Mouse (Mus musculus): ENCODE measurements around the gene Nhlrc4. TPM values are rescaled to one million over a fixed set of nuclear protein-coding genes. Genes with fewer than 3 reads are reported as not detected.
A peak's percentile ranks its signal among the peaks of the same experiment; 100 is the strongest.

Nhlrc4 gene
- total and polyA plus RNA-seq, 3 experiments: 0.10 to 2.8 (median 0.30) TPM

GRCm38 (mm10) chr17:25900193-25900592 is 44.6 kb downstream of the Nhlrc4 start:
- 95% methylated on average over 1 of the region's 1 CpGs for WGBS
- no peak for DNase-seq
- H3K27me3 ChIP-seq (ENCODE audit: control insufficient read depth, insufficient read depth, low read length): no peaks in the 10 kb centered on the region
- 0 out of 2 replicates have a peak, but pooled peaks have one; percentile 6 for TF ChIP-seq CTCF (IDR thresholded peaks at IDR 0.05)
- TF ChIP-seq POLR2A (IDR thresholded peaks at IDR 0.05; ENCODE audit: insufficient read depth, low read depth, low read length): no peak
- TF ChIP-seq EP300 (IDR thresholded peaks at IDR 0.05; ENCODE audit: insufficient read depth, low read depth, low read length): no peak
- no peak overlapping the region for H3K4me3 ChIP-seq
- H3K79me2 ChIP-seq (replicated peaks; ENCODE audit: control insufficient read depth, insufficient read depth, low read length): peaks cover 5% of the 10 kb centered on the region
- H3K36me3 ChIP-seq (ENCODE audit: control insufficient read depth, insufficient read depth, low read length): no peaks in the 10 kb centered on the region
- no peaks in the 10 kb centered on the region for H3K4me1 ChIP-seq (ENCODE audit: control insufficient read depth, insufficient read depth, low read length)
- intact Hi-C loops (cut with DNase I): no loop called here
- no peak overlapping the region for H3K9ac ChIP-seq (ENCODE audit: low read depth, low read length)
- no peak overlapping the region for H3K27ac ChIP-seq

- intact Hi-C loops (cut with DNase I): loop anchor here (2.0 kb wide), 1 partner anchor 23 kb away; the partner anchor contains the start of gene Rab40c
- Histone ChIP-seq H3K27ac (no peak overlapping the region), H3K27me3 (ENCODE audit: control insufficient read depth, insufficient read depth, low read length) (no peaks in the 10 kb centered on the region), H3K4me3 (no peak overlapping the region), H3K79me2 (replicated peaks; ENCODE audit: control insufficient read depth, insufficient read depth, low read length) (no peaks in the 10 kb centered on the region; the same call in 1 of the 2 replicates), H3K9ac (ENCODE audit: low read depth, low read length) (no peak overlapping the region), H3K4me1 (ENCODE audit: control insufficient read depth, insufficient read depth, low read length) (peaks cover 1% of the 10 kb centered on the region; the same call in 1 of the 2 replicates), H3K36me3 (ENCODE audit: control insufficient read depth, insufficient read depth, low read length) (no peaks in the 10 kb centered on the region)
- WGBS: 85% methylated on average over 12 of the region's 12 CpGs
- TF ChIP-seq POLR2A (IDR thresholded peaks at IDR 0.05; ENCODE audit: insufficient read depth, low read depth, low read length) (no peak), CTCF (IDR thresholded peaks at IDR 0.05) (no peak), EP300 (IDR thresholded peaks at IDR 0.05; ENCODE audit: insufficient read depth, low read depth, low read length) (no peak)
- DNase-seq: no peak
These were observed 48.9 kb downstream of the Nhlrc4 start for GRCm38 (mm10) chr17:25895891-25896290.

- intact Hi-C loops (cut with DNase I): loop anchor here (2.0 kb wide), 1 partner anchor 23 kb away; the partner anchor contains the start of gene Rab40c
- no peaks in the 10 kb centered on the region for H3K36me3 ChIP-seq (ENCODE audit: control insufficient read depth, insufficient read depth, low read length)
- no peaks in the 10 kb centered on the region for H3K27me3 ChIP-seq (ENCODE audit: control insufficient read depth, insufficient read depth, low read length)
- no peak overlapping the region for H3K27ac ChIP-seq
- no peak overlapping the region for H3K9ac ChIP-seq (ENCODE audit: low read depth, low read length)
- H3K4me3 ChIP-seq: no peak overlapping the region
- no peaks in the 10 kb centered on the region; the same call in 1 of the 2 replicates for H3K79me2 ChIP-seq (replicated peaks; ENCODE audit: control insufficient read depth, insufficient read depth, low read length)
- DNase-seq: no peak
- 42% methylated on average over 2 of the region's 2 CpGs for WGBS
- TF ChIP-seq POLR2A (IDR thresholded peaks at IDR 0.05; ENCODE audit: insufficient read depth, low read depth, low read length) (no peak), CTCF (IDR thresholded peaks at IDR 0.05) (peak; percentile 42)
- H3K4me1 ChIP-seq (ENCODE audit: control insufficient read depth, insufficient read depth, low read length): peaks cover 1% of the 10 kb centered on the region; the same call in 1 of the 2 replicates
These were observed 49.3 kb downstream of the Nhlrc4 start for GRCm38 (mm10) chr17:25895415-25895814.

- Histone ChIP-seq H3K9ac (ENCODE audit: low read depth, low read length) (no peak overlapping the region), H3K4me1 (ENCODE audit: control insufficient read depth, insufficient read depth, low read length) (peaks cover 1% of the 10 kb centered on the region; the same call in 1 of the 2 replicates), H3K27me3 (ENCODE audit: control insufficient read depth, insufficient read depth, low read length) (no peaks in the 10 kb centered on the region), H3K79me2 (replicated peaks; ENCODE audit: control insufficient read depth, insufficient read depth, low read length) (no peaks in the 10 kb centered on the region; the same call in 1 of the 2 replicates), H3K27ac (no peak overlapping the region), H3K4me3 (no peak overlapping the region), H3K36me3 (ENCODE audit: control insufficient read depth, insufficient read depth, low read length) (no peaks in the 10 kb centered on the region)
- TF ChIP-seq CTCF (IDR thresholded peaks at IDR 0.05) (no peak; the same call in 1 of the 2 replicates), POLR2A (IDR thresholded peaks at IDR 0.05; ENCODE audit: insufficient read depth, low read depth, low read length) (no peak), EP300 (IDR thresholded peaks at IDR 0.05; ENCODE audit: insufficient read depth, low read depth, low read length) (peak; percentile 97)
- intact Hi-C loops (cut with DNase I): loop anchor here (1.0 to 5.0 kb wide), 5 partner anchors 25 to 198 kb away; partner anchors contain the start of genes Capn15, Decr2, Nhlrc4 and Pigq
- peak; percentile 71 to 75 for DNase-seq
- 27% methylated on average over 2 of the region's 2 CpGs for WGBS
These were observed 50.7 kb downstream of the Nhlrc4 start for GRCm38 (mm10) chr17:25893975-25894617.

Other genes with a start within 250 kb of the Nhlrc4 start
Only the 30 nearest of the 32 such genes appear.
- gene Rpusd1, start 217.3 kb downstream of the Nhlrc4 start, total RNA-seq (2021): 1 to 10 TPM; 4.2 to 5.1 TPM
- 18.0 and 18.3 TPM in 2 replicates for gene Rpusd1, start 217.3 kb downstream of the Nhlrc4 start, polyA plus RNA-seq (2012; rRNA removed)
- gene Mslnl, start 208.9 kb downstream of the Nhlrc4 start, total RNA-seq (2021): not detected
- 0.10 and 0.26 TPM in 2 replicates for gene Mslnl, start 208.9 kb downstream of the Nhlrc4 start, polyA plus RNA-seq (2012; rRNA removed)
- 10 to 100 TPM; 13.2 to 16.6 TPM for gene Msln, start 190.6 kb downstream of the Nhlrc4 start, total RNA-seq (2021)
- 24.7 and 25.6 TPM in 2 replicates for gene Msln, start 190.6 kb downstream of the Nhlrc4 start, polyA plus RNA-seq (2012; rRNA removed)
- 10 to 100 TPM; 42.1 to 45.1 TPM for gene Narfl, start 171.2 kb downstream of the Nhlrc4 start, total RNA-seq (2021)
- gene Narfl, start 171.2 kb downstream of the Nhlrc4 start, polyA plus RNA-seq (2012; rRNA removed): 36.4 and 52.6 TPM in 2 replicates
- 1 to 10 TPM; 6.4 to 7.7 TPM for gene Haghl, start 159.3 kb downstream of the Nhlrc4 start, total RNA-seq (2021)
- 19.5 and 23.4 TPM in 2 replicates for gene Haghl, start 159.3 kb downstream of the Nhlrc4 start, polyA plus RNA-seq (2012; rRNA removed)
- not detected for gene Ccdc78, start 158.4 kb downstream of the Nhlrc4 start, total RNA-seq (2021)
- gene Ccdc78, start 158.4 kb downstream of the Nhlrc4 start, polyA plus RNA-seq (2012; rRNA removed): 1.1 TPM in 1 of 2 replicates, not detected in the other
- gene Fam173a, start 152.1 kb downstream of the Nhlrc4 start, total RNA-seq (2021): 10 to 100 TPM; 30.8 to 38.3 TPM
- gene Fam173a, start 152.1 kb downstream of the Nhlrc4 start, polyA plus RNA-seq (2012; rRNA removed): 49.7 and 63.6 TPM in 2 replicates
- gene AC134908.4, start 149.3 kb downstream of the Nhlrc4 start, total RNA-seq (2021): not detected
- not detected in 2 replicates for gene AC134908.4, start 149.3 kb downstream of the Nhlrc4 start, polyA plus RNA-seq (2012; rRNA removed)
- 10 to 100 TPM; 49.0 to 54.6 TPM for gene Metrn, start 147.8 kb downstream of the Nhlrc4 start, total RNA-seq (2021)
- 43.3 and 47.9 TPM in 2 replicates for gene Metrn, start 147.8 kb downstream of the Nhlrc4 start, polyA plus RNA-seq (2012; rRNA removed)
- gene Fbxl16, start 135.9 kb downstream of the Nhlrc4 start, total RNA-seq (2021): 1 to 10 TPM; 1.1 to 1.4 TPM
- 2.3 and 3.2 TPM in 2 replicates for gene Fbxl16, start 135.9 kb downstream of the Nhlrc4 start, polyA plus RNA-seq (2012; rRNA removed)
- gene Wdr24, start 121.3 kb downstream of the Nhlrc4 start, total RNA-seq (2021): 10 to 100 TPM; 11.0 to 11.1 TPM
- 20.4 and 22.9 TPM in 2 replicates for gene Wdr24, start 121.3 kb downstream of the Nhlrc4 start, polyA plus RNA-seq (2012; rRNA removed)
- gene Jmjd8, start 116.1 kb downstream of the Nhlrc4 start, total RNA-seq (2021): 10 to 100 TPM; 32.7 to 36.9 TPM
- 47.2 and 48.9 TPM in 2 replicates for gene Jmjd8, start 116.1 kb downstream of the Nhlrc4 start, polyA plus RNA-seq (2012; rRNA removed)
- 100 to 1,000 TPM; 105 to 129 TPM for gene Stub1, start 111.6 kb downstream of the Nhlrc4 start, total RNA-seq (2021)
- 147 and 174 TPM in 2 replicates for gene Stub1, start 111.6 kb downstream of the Nhlrc4 start, polyA plus RNA-seq (2012; rRNA removed)
- under 1 TPM; 0.55 to 0.82 TPM for gene Rhbdl1, start 107.7 kb downstream of the Nhlrc4 start, total RNA-seq (2021)
- 3.8 and 4.9 TPM in 2 replicates for gene Rhbdl1, start 107.7 kb downstream of the Nhlrc4 start, polyA plus RNA-seq (2012; rRNA removed)
- 1 to 10 TPM; 2.4 to 2.9 TPM for gene Gm20683, start 103.2 kb downstream of the Nhlrc4 start, total RNA-seq (2021)
- 13.9 and 21.6 TPM in 2 replicates for gene Gm20683, start 103.2 kb downstream of the Nhlrc4 start, polyA plus RNA-seq (2012; rRNA removed)
- 100 to 1,000 TPM; 120 to 139 TPM for gene Rhot2, start 100.1 kb downstream of the Nhlrc4 start, total RNA-seq (2021)
- 209 and 257 TPM in 2 replicates for gene Rhot2, start 100.1 kb downstream of the Nhlrc4 start, polyA plus RNA-seq (2012; rRNA removed)
- gene Wdr90, start 83.5 kb downstream of the Nhlrc4 start, total RNA-seq (2021): 1 to 10 TPM; 1.2 to 1.3 TPM
- 8.0 and 8.5 TPM in 2 replicates for gene Wdr90, start 83.5 kb downstream of the Nhlrc4 start, polyA plus RNA-seq (2012; rRNA removed)
- 100 to 1,000 TPM; 234 to 288 TPM for gene Mcrip2, start 76.2 kb downstream of the Nhlrc4 start, total RNA-seq (2021)
- gene Mcrip2, start 76.2 kb downstream of the Nhlrc4 start, polyA plus RNA-seq (2012; rRNA removed): 189 and 254 TPM in 2 replicates
- gene Mettl26, start 69.9 kb downstream of the Nhlrc4 start, total RNA-seq (2021): 10 to 100 TPM; 12.7 TPM
- 24.8 and 30.5 TPM in 2 replicates for gene Mettl26, start 69.9 kb downstream of the Nhlrc4 start, polyA plus RNA-seq (2012; rRNA removed)
- gene Wfikkn1, start 64.1 kb downstream of the Nhlrc4 start, total RNA-seq (2021): under 1 TPM; 0.50 to 0.82 TPM
- 0.29 and 0.44 TPM in 2 replicates for gene Wfikkn1, start 64.1 kb downstream of the Nhlrc4 start, polyA plus RNA-seq (2012; rRNA removed)
- gene Rab40c, start 25.2 kb downstream of the Nhlrc4 start, total RNA-seq (2021): 10 to 100 TPM; 15.2 to 17.6 TPM
- 20.5 and 33.8 TPM in 2 replicates for gene Rab40c, start 25.2 kb downstream of the Nhlrc4 start, polyA plus RNA-seq (2012; rRNA removed)
- gene Pigq, start within 50 bp of the Nhlrc4 start, total RNA-seq (2021): 10 to 100 TPM; 40.8 to 48.7 TPM
- gene Pigq, start within 50 bp of the Nhlrc4 start, polyA plus RNA-seq (2012; rRNA removed): 74.7 and 115 TPM in 2 replicates
- gene A930017K11Rik, start 7.6 kb upstream of the Nhlrc4 start, total RNA-seq (2021): under 1 TPM; 0.27 to 0.37 TPM
- gene A930017K11Rik, start 7.6 kb upstream of the Nhlrc4 start, polyA plus RNA-seq (2012; rRNA removed): 0.44 and 0.61 TPM in 2 replicates
- gene Capn15, start 40.8 kb upstream of the Nhlrc4 start, total RNA-seq (2021): 1 to 10 TPM; 6.1 to 7.4 TPM
- gene Capn15, start 40.8 kb upstream of the Nhlrc4 start, polyA plus RNA-seq (2012; rRNA removed): 15.1 and 15.5 TPM in 2 replicates
- 10 to 100 TPM; 29.7 to 30.5 TPM for gene Rab11fip3, start 124.6 kb upstream of the Nhlrc4 start, total RNA-seq (2021)
- 29.3 and 33.1 TPM in 2 replicates for gene Rab11fip3, start 124.6 kb upstream of the Nhlrc4 start, polyA plus RNA-seq (2012; rRNA removed)
- 1 to 10 TPM; 9.2 to 9.5 TPM for gene Decr2, start 145.4 kb upstream of the Nhlrc4 start, total RNA-seq (2021)
- 13.9 and 23.3 TPM in 2 replicates for gene Decr2, start 145.4 kb upstream of the Nhlrc4 start, polyA plus RNA-seq (2012; rRNA removed)
- gene Nme4, start 150.6 kb upstream of the Nhlrc4 start, total RNA-seq (2021): 1 to 10 TPM; 3.7 to 4.4 TPM
- 13.8 and 21.4 TPM in 2 replicates for gene Nme4, start 150.6 kb upstream of the Nhlrc4 start, polyA plus RNA-seq (2012; rRNA removed)
- gene Tmem8, start 168.3 kb upstream of the Nhlrc4 start, total RNA-seq (2021): 1 to 10 TPM; 3.8 to 5.3 TPM
- 10.5 and 11.6 TPM in 2 replicates for gene Tmem8, start 168.3 kb upstream of the Nhlrc4 start, polyA plus RNA-seq (2012; rRNA removed)
- gene Mrpl28, start 178.5 kb upstream of the Nhlrc4 start, total RNA-seq (2021): 100 to 1,000 TPM; 131 to 154 TPM
- gene Mrpl28, start 178.5 kb upstream of the Nhlrc4 start, polyA plus RNA-seq (2012; rRNA removed): 131 and 156 TPM in 2 replicates
- 10 to 100 TPM; 16.5 to 18.2 TPM for gene Axin1, start 193.7 kb upstream of the Nhlrc4 start, total RNA-seq (2021)
- gene Axin1, start 193.7 kb upstream of the Nhlrc4 start, polyA plus RNA-seq (2012; rRNA removed): 7.6 and 9.1 TPM in 2 replicates